Mouse (Mus musculus): ENCODE results near the gene Rimklb. TPM values are rescaled to one million over a fixed set of nuclear protein-coding genes. Genes with fewer than 3 reads are reported as not detected.
"Not testable (repeated sequence)": the region's sequence is repeated elsewhere in the genome, so short reads cannot be mapped to it uniquely, and the experiment has no call there.

Gene Rimklb
- polyA plus RNA-seq, 1 experiment from 2014 or later = 11.6 TPM

DNA sequence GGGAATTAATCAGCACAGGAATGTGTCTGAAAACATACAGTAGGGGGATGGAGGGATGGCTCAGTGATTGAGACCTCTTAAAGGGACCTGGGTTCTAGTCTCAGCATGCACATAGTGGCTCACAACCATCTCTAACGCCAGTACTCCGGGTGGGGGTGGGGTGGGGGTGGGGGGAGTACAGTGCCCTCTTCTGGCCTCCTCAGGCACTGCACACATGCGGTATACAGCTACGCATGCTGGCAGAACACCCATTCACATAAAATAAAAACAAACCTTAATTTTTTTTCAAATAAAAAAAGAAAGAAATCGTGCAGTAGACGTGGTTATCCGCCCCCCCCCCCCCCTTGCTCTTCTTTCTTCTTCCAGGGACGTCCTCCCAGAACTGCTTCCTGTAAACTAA lies 24.7 kb upstream of the Rimklb start:
- ATAC-seq (ENCODE audit: insufficient number of reproducible peaks, low FRiP score, low TSS enrichment, low read depth) = no peak
- H3K36me3 ChIP-seq = no peaks in the 10 kb centered on the region
- no peak overlapping the region for H3K4me3 ChIP-seq
- 80% methylated on average over 8 of the region's 8 CpGs for WGBS
- H3K9me3 ChIP-seq = no peaks in the 10 kb centered on the region
- H3K4me2 ChIP-seq = no peak overlapping the region
- no peak overlapping the region for H3K9ac ChIP-seq
- H3K27me3 ChIP-seq = no peaks in the 10 kb centered on the region
- no peak overlapping the region for H3K27ac ChIP-seq
- no peaks in the 10 kb centered on the region; the same call in 1 of the 2 replicates for H3K4me1 ChIP-seq

DNA sequence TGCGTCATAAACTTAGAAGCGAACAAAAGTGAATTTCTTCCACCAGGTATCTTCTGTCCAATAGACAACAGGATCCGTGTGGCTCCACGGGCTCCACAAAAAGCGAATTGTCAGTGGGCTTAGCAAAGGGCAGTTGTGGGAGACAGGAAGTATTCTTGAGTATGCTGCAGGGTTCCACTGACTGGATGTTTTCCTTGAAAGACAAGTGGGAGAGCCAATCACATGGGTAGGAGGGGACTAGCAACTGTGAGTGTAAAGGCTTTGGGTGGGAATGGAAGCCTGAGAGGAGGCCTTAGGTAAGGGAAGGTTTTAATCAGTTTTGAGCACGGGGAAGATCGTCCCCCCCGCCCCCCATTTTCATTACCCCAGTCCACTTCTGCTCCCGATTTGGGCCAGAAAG lies 24.0 kb upstream of the Rimklb start:
- no peak overlapping the region for H3K9ac ChIP-seq
- no peak overlapping the region for H3K27ac ChIP-seq
- no peaks in the 10 kb centered on the region for H3K9me3 ChIP-seq
- ATAC-seq (ENCODE audit: insufficient number of reproducible peaks, low FRiP score, low TSS enrichment, low read depth) = no peak
- no peaks in the 10 kb centered on the region; the same call in 1 of the 2 replicates for H3K4me1 ChIP-seq
- H3K27me3 ChIP-seq = no peaks in the 10 kb centered on the region
- H3K36me3 ChIP-seq = no peaks in the 10 kb centered on the region
- no peak overlapping the region for H3K4me2 ChIP-seq
- no peak overlapping the region for H3K4me3 ChIP-seq
- WGBS = 55% methylated on average over 9 of the region's 9 CpGs

DNA sequence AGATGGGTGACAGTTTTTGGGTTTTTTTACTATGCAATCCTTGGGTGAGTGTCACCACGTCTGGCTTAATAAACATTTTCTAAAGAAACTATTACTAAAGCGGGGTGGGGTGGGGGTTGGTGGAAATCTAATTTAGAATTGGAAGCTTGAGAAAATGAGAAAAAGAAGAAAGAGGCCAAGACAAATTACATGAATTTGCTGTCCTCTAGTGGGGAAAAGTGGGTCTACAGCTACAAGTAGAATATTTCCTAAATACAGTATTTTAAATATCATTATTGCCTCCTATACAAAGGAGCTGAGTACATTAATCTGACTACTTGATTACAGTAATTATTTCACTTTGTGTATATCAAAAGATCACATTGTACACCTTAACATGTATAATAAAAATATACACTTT lies 20.8 kb upstream of the Rimklb start:
- no peaks in the 10 kb centered on the region; the same call in 1 of the 2 replicates for H3K4me1 ChIP-seq

DNA sequence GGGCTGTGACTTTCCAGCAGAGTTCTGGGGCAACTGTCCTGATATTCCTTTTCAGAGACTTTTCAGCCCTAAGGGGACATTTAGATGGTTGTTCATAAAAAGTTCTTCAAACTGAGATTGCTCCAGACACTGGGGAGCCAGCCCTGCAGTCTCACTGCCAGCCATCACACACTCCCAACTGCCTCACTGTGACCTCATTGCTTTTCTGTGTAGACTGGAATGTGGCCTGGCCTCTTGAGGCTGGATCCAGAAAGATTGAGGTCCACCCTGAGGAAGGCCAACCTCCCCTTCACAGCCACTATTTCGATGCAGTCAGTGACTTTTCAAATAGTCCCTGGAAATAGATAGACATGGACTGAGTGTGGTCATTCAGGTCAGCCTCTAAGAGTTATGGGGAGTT lies 19.1 kb upstream of the Rimklb start:
- H3K9me3 ChIP-seq = no peaks in the 10 kb centered on the region
- H3K9ac ChIP-seq = no peak overlapping the region
- 71% methylated on average over 1 of the region's 1 CpGs for WGBS
- H3K4me2 ChIP-seq = no peak overlapping the region
- no peaks in the 10 kb centered on the region for H3K27me3 ChIP-seq
- H3K36me3 ChIP-seq = no peaks in the 10 kb centered on the region
- H3K4me3 ChIP-seq = no peak overlapping the region
- no peak overlapping the region for H3K27ac ChIP-seq
- H3K4me1 ChIP-seq = no peaks in the 10 kb centered on the region
- no peak for ATAC-seq (ENCODE audit: insufficient number of reproducible peaks, low FRiP score, low TSS enrichment, low read depth)

More for the DNA sequence above, 20.8 kb upstream of the Rimklb start:
- Histone ChIP-seq H3K4me3 (no peak overlapping the region), H3K4me2 (no peak overlapping the region), H3K9me3 (no peaks in the 10 kb centered on the region), H3K27me3 (no peaks in the 10 kb centered on the region), H3K9ac (no peak overlapping the region), H3K36me3 (no peaks in the 10 kb centered on the region), H3K27ac (no peak overlapping the region)
- no peak for ATAC-seq (ENCODE audit: insufficient number of reproducible peaks, low FRiP score, low TSS enrichment, low read depth)
- 31% methylated on average over 2 of the region's 2 CpGs for WGBS

DNA sequence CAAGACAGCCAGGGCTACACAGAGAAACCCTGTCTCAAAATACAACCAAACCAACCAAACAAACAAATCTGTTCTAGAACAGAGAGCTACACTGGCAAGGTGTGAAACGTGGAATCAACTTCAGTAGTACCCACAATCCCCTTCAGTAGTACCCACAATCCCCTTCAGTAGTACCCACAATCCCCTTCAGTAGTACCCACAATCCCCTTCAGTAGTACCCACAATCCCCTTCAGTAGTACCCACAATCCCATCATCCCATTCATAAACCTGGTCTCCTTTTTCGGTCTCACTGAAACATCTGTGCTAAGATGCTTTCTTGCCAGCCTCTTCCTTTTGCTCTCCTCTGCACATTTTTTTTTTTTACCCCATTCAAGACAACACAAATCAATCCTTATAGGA lies 17.2 kb upstream of the Rimklb start:
- H3K27me3 ChIP-seq; H3K4me2 ChIP-seq; H3K36me3 ChIP-seq; H3K9me3 ChIP-seq; ATAC-seq (ENCODE audit: insufficient number of reproducible peaks, low FRiP score, low TSS enrichment, low read depth); H3K4me1 ChIP-seq; H3K27ac ChIP-seq; H3K4me3 ChIP-seq; H3K9ac ChIP-seq: not testable (repeated sequence)
- 90% methylated on average over 2 of the region's 2 CpGs for WGBS

DNA sequence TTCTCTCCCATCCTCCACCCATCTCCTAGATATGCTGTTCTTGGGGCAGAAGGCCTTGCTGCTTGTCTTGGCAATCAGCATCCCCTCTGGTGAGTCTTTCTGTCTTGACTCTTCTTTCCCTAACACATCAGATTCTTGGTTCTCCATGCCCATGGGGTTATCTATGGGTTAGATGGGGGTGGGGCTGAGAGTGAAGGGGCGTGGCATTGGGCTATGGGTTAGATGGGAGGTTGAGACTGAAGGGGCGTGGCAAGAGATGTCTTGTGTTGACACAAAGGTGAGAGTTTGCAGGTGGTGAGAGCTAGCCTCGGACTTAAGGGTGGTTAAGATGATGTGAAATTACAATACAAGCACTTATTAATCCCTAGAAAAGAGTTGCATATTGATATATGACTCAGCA lies 15.8 kb upstream of the Rimklb start:
- Histone ChIP-seq H3K9ac (no peak overlapping the region), H3K9me3 (no peaks in the 10 kb centered on the region), H3K36me3 (no peaks in the 10 kb centered on the region), H3K27ac (no peak overlapping the region), H3K4me1 (no peaks in the 10 kb centered on the region), H3K4me3 (no peak overlapping the region), H3K4me2 (no peak overlapping the region), H3K27me3 (no peaks in the 10 kb centered on the region)
- 73% methylated on average over 3 of the region's 3 CpGs for WGBS
- ATAC-seq (ENCODE audit: insufficient number of reproducible peaks, low FRiP score, low TSS enrichment, low read depth) = no peak

DNA sequence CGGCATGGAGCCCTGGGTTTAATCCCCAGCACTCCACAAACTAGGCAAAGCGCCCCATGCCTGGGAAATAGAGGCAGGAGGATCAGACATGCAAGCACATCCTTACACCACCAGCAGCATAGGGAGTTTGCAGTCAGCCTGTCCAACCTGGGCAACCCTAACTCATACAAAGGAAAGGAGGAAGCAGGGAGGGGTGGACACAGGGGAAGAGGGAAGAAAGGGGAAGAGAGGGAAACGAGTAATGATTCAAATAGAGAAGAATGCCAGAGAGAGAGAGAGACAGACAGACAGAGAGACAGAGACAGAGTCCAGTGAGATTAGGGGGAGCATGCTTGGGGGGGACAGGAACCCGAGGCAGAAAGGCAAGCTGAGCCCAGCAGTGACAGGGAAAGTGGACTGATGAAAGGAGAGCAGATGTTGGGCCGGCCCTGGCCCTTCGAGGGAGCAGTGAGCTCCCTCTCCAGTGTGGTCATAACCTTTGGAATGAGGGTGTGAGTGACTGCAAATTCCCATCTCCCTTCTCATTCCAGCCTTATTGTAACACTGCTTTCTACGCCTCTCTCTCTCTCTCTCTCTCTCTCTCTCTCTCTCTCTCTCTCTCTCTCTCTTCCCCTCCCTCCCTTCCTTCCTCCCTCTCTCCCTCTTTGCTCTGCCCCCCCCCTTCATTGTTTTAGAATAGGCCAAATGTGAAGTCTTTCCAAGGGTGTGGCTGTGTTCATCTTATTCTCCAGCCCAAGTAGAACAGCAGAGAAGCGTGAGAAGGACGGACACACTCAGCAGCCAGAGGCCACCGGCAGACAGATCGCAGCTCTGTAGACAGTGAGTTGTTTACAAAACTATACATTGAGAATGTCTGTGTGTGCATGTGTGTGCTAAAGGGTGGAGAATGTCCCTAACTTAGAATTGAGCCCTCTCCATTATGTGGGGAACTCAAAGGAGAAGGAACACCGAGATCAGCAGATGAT lies 14.6 kb upstream of the Rimklb start:
- Histone ChIP-seq H3K4me2 (no peak overlapping the region), H3K27ac (no peak overlapping the region), H3K36me3 (no peaks in the 10 kb centered on the region), H3K4me3 (no peak overlapping the region), H3K27me3 (no peaks in the 10 kb centered on the region), H3K9ac (no peak overlapping the region), H3K9me3 (no peaks in the 10 kb centered on the region), H3K4me1 (peaks cover 8% of the 10 kb centered on the region; the same call in 1 of the 2 replicates)
- 58% methylated on average over 12 of the region's 12 CpGs for WGBS
- ATAC-seq (ENCODE audit: insufficient number of reproducible peaks, low FRiP score, low TSS enrichment, low read depth) = 0 out of 2 replicates have a peak, but pooled peaks have one; percentile 28

DNA sequence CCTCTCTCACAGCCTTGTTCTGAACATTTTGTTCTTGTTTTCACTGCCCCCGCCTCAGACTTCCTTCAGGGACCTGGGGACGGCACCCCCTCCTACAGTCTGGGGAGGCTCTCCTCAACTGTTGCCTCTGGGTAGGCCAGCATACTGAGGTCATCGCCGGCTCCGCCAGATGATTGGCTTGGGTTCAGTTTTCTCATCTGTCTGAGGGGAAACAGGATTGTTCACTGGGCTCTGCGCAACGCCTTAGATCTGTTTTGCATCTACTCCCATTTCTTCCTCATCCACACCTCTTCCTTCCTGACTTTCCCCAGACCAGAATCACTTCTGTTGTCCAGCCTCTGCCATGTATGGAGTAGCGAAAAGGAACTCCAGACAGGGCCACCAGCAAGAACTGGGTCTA lies 9.9 kb upstream of the Rimklb start:
- ATAC-seq (ENCODE audit: insufficient number of reproducible peaks, low FRiP score, low TSS enrichment, low read depth) = no peak
- no peaks in the 10 kb centered on the region for H3K9me3 ChIP-seq
- no peak overlapping the region for H3K9ac ChIP-seq
- no peaks in the 10 kb centered on the region for H3K36me3 ChIP-seq
- H3K27ac ChIP-seq = 0 out of 2 replicates have a peak overlapping the region, but pooled peaks have one; percentile 38
- H3K4me1 ChIP-seq = peaks cover 8% of the 10 kb centered on the region; the same call in 1 of the 2 replicates
- H3K4me2 ChIP-seq = no peak overlapping the region
- H3K27me3 ChIP-seq = no peaks in the 10 kb centered on the region
- no peak overlapping the region for H3K4me3 ChIP-seq
- WGBS = 45% methylated on average over 8 of the region's 8 CpGs

DNA sequence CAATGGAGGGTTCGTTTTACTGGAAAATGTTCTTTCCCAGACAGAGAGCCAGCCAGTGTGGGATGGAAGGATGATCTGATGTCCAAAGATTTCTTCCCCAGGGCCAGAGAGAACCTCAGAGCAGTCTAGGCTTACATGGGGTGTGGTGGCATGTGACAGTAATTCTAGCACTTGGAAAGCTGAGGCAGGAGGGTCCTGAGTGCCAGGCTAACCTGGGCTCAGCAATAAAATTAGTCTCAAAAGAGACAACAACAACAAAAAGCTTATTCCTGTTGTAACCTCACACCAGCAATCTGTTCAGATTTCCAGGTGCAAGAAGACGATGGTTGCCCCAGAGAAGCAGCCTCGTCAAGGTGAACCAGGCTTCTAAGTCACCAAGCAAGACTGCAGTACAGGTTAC lies 7.0 kb upstream of the Rimklb start, which contains the start of gene Mfap5:
Gene Mfap5 (plus strand): TSS at position 301 of the 400 bp plus-strand sequence.
- no peak within 1 kb of the TSS for H3K4me2 ChIP-seq
- no peak within 1 kb of the TSS for H3K27ac ChIP-seq
- H3K9me3 ChIP-seq = no peaks in the 10 kb centered on the region
- H3K36me3 ChIP-seq = no peaks in the 10 kb centered on the region
- WGBS = 77% methylated on average over 3 of the region's 3 CpGs
- ATAC-seq (ENCODE audit: insufficient number of reproducible peaks, low FRiP score, low TSS enrichment, low read depth) = no peak
- no peaks in the 10 kb centered on the region for H3K27me3 ChIP-seq
- no peak within 1 kb of the TSS for H3K4me3 ChIP-seq
- H3K4me1 ChIP-seq = peaks cover 8% of the 10 kb centered on the region; the same call in 1 of the 2 replicates
- no peak within 1 kb of the TSS for H3K9ac ChIP-seq

DNA sequence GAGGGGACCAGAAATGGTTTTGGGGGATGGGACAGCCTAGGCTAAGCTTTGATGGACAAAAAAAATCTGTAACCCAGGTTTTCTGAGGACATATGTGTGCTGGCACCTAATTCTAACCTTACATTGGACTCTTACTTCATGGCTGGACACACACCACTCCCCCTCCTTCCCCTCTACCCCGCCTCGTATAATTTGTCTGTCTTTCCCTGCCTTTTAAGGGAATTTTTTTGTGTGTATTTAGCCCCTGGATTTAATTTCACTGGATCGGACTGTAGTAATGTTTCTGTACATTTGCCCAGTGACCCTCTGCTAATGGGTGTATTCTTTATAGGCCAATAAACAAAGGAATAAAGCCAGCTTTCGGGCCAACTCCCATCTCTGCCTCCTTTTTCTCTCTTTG lies 6.5 kb upstream of the Rimklb start:
- Histone ChIP-seq H3K9ac (no peak overlapping the region), H3K27ac (no peak overlapping the region), H3K9me3 (no peaks in the 10 kb centered on the region), H3K4me2 (no peak overlapping the region), H3K36me3 (no peaks in the 10 kb centered on the region), H3K4me3 (no peak overlapping the region), H3K4me1 (peaks cover 8% of the 10 kb centered on the region; the same call in 1 of the 2 replicates), H3K27me3 (no peaks in the 10 kb centered on the region)
- 41% methylated on average over 4 of the region's 4 CpGs for WGBS
- ATAC-seq (ENCODE audit: insufficient number of reproducible peaks, low FRiP score, low TSS enrichment, low read depth) = no peak

DNA sequence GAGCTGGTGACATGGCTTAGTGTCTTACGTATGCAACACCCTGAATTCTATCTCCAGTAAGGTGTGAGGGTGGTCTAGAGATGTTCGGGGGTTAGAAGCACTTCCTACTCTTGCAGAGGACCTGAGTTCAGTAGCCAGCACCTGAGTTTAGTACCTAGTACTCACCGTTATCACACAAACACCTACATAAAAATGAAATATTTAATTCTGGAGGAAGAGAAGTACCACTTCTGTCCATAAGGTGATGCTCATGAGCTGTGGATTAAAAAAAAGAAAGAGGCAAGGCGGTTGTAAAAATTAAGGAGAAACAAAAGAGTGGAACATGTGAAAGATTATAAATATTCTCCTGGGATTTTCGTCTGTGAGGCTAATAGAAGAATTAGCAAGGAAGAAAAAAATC lies 2.1 kb downstream of the Rimklb start:
- no peak overlapping the region for H3K4me3 ChIP-seq
- no peak overlapping the region for H3K4me2 ChIP-seq
- H3K27me3 ChIP-seq = no peaks in the 10 kb centered on the region
- ATAC-seq (ENCODE audit: insufficient number of reproducible peaks, low FRiP score, low TSS enrichment, low read depth) = no peak
- peaks cover 25% of the 10 kb centered on the region for H3K4me1 ChIP-seq
- WGBS = 35% methylated on average over 5 of the region's 5 CpGs
- H3K9me3 ChIP-seq = no peaks in the 10 kb centered on the region
- peak overlapping the region; percentile 82; the same call in 1 of the 2 replicates for H3K27ac ChIP-seq
- H3K9ac ChIP-seq = no peak overlapping the region
- H3K36me3 ChIP-seq = no peaks in the 10 kb centered on the region

DNA sequence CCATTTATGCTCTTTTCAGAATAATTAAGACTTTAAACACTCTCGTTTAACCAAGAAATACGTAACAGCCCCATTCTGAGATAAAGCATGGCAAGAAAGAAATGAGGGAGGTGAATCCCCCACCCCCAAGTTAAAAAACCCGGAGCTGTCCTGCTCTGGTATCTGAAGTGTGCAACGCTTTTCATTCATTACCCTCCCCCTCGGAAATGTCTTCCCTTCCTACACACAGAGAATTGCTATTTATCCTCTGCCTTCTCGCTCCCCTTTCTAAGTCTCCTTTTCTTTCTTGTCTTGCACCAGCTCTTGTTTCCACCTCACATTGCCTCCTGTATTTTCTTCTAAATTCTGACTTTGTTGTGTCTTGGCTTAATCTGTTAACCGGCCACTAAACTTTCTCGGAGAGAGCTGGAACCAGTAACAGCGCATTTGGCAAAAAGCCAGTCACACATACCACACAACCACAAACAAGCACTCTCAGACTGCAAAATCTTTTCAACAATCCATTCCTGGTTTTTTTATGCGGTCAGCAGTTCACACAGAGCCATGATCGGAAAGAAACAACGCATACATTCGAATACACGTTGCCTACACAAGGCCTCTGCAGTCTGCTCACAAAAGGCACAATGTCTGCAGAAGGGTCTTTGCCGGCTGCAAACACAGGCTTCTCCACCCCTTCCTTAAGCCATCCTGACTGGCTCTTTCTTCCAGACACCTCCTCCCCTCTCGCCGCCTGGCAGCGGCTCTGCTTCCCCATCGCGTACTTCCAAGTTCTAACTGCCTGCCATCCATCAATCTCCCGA lies 3.3 kb downstream of the Rimklb start:
- peak; percentile 45 for ATAC-seq (ENCODE audit: insufficient number of reproducible peaks, low FRiP score, low TSS enrichment, low read depth)
- Histone ChIP-seq H3K4me2 (peak overlapping the region; percentile 45), H3K27me3 (no peaks in the 10 kb centered on the region), H3K27ac (peak overlapping the region; percentile 82), H3K4me3 (no peak overlapping the region; the same call in 1 of the 2 replicates), H3K4me1 (peaks cover 31% of the 10 kb centered on the region), H3K36me3 (no peaks in the 10 kb centered on the region), H3K9me3 (no peaks in the 10 kb centered on the region), H3K9ac (no peak overlapping the region)
- 6% methylated on average over 21 of the region's 21 CpGs for WGBS

Measured in limb, embryonic 15.5 days (tissue).